Mouse (Mus musculus) heart, postnatal 0 days (tissue): ENCODE results near the gene Tmem198b. TPM values are rescaled to one million over a fixed set of nuclear protein-coding genes. Genes with fewer than 3 reads are reported as not detected.

Experiments
- ATAC-seq: fragments of 200-750 bp; cut with Nextera tagmentation; 2 replicates; pipeline ENCODE4 v1.8.0; 2017; ENCODE audit warnings: low read depth, moderate number of reproducible peaks, moderate library complexity; ENCODE audit not compliant: insufficient read depth
- DNase-seq: peaks from one replicate; pipeline ENCODE4 v3.0.0-alpha.2; 2016; ENCODE audit warnings: low spot score
- H3K27ac ChIP-seq: fragments of 300-500 bp; sonication (generic); 2 replicates; pipeline ENCODE4 v1.5.1; 2014; ENCODE audit warnings: low read depth, mild to moderate bottlenecking
- H3K27me3 ChIP-seq: fragments of 300-500 bp; sonication (generic); 2 replicates; pipeline ENCODE4 v1.6.1; 2014; ENCODE audit warnings: low read length, mixed read lengths; ENCODE audit not compliant: control insufficient read depth, insufficient read depth
- H3K36me3 ChIP-seq: fragments of 300-500 bp; sonication (generic); replicated peaks from 2 replicates; pipeline ENCODE4 v1.6.1; 2014; ENCODE audit warnings: low read length, mixed read lengths; ENCODE audit not compliant: control insufficient read depth, insufficient read depth
- H3K4me1 ChIP-seq: fragments of 300-500 bp; sonication (generic); 2 replicates; pipeline ENCODE4 v1.6.1; 2014; ENCODE audit warnings: antibody characterized with exemption; ENCODE audit not compliant: control insufficient read depth, insufficient read depth
- H3K4me2 ChIP-seq: fragments of 300-500 bp; sonication (generic); 2 replicates; pipeline ENCODE4 v1.6.1; 2014; ENCODE audit warnings: low read depth, mild to moderate bottlenecking, low read length, moderate library complexity
- H3K4me3 ChIP-seq: fragments of 300-500 bp; sonication (generic); 2 replicates; pipeline ENCODE4 v1.5.1; 2014; ENCODE audit warnings: low read depth, low read length
- H3K9ac ChIP-seq: fragments of 300-500 bp; sonication (generic); replicated peaks from 2 replicates; pipeline ENCODE4 v1.6.1; 2014; ENCODE audit warnings: low read depth, low read length, mixed read lengths
- H3K9me3 ChIP-seq: fragments of 300-500 bp; sonication (generic); replicated peaks from 2 replicates; pipeline ENCODE4 v1.6.1; 2016; ENCODE audit warnings: low read length; ENCODE audit not compliant: control insufficient read depth
- CTCF ChIP-seq: IDR thresholded peaks from 2 replicates; pipeline ENCODE4 v1.5.1; 2016; ENCODE audit warnings: antibody characterized with exemption, control low read depth, low read depth
- EP300 ChIP-seq: IDR thresholded peaks from 2 replicates; pipeline ENCODE4 v1.6.1; 2016; ENCODE audit warnings: antibody characterized with exemption, low read depth
- WGBS: fragments of 180-500 bp; shearing (Covaris S2); extraction: QIAGEN DNeasy Blood & Tissue Kit; methylation state at CpG from one replicate; pipeline ENCODE4 v1.1.7; 2014; 5-methylcytosine and 5-hydroxymethylcytosine counted together
- polyA plus RNA-seq: library from polyadenylated mRNA; unstranded; fragments of >200 nt; fragmentation: Nextera tagmentation; extraction: Ambion mirVana; gene quantifications from 2 replicates; pipeline ENCODE4 v1.2.1, GENCODE M21; 2015
- total RNA-seq: library from RNA; depleted of rRNA; stranded (reverse); fragments of >200 nt; gene quantifications from 2 replicates; pipeline ENCODE4 v1.2.3, GENCODE M21; 2014; ENCODE audit warnings: low replicate concordance

Tmem198b gene
- total and polyA plus RNA-seq, 2 experiments from 2014 or later, result 11.6 to 24.4 TPM

DNA sequence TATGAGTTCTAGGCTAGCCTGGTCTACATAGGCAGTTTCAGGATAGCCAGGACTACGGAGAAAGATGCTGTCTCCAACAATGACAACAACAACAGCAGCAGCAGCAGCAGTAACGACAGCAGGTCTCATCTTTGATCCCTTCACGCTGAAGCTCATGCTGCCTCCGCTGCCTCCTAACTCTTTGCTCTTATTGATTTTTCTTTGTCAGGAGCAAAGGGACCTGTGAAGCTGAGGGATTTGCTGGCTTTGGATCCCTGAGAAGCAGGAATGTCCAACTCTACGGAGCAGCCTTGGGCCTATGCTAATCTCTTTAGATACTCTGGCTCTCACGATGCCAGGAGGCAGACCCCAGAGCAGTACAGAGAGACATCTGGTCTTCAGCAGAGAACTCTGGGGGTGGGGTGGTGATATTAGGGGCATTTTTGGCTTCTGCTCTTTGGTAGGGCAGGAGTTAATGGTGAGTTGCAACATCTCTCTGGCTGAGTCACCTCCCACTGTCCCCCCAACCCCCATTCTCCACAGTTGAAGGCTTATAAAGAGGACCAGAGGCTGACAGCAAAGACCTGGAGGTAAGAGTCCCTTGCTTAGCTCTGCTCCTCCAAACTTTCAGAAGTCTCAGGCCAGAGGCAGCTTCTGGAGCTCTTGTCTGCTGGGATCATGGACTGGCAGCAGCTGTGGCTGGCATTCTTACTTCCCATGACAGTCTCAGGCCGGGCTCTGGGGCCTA, 13.6 kb downstream of the Tmem198b start, which contains the start of gene Mmp19:
Gene Mmp19 (plus strand): TSS at position 513 of the 727 bp plus-strand sequence.
- DNase-seq (no peak), ATAC-seq (0 out of 2 replicates have a peak, but pooled peaks have one; percentile 17)
- 64% methylated on average over 7 of the region's 7 CpGs for WGBS
- H3K4me1 ChIP-seq, result no peaks in the 10 kb centered on the region
- 0 out of 2 replicates have a peak within 1 kb of the TSS, but pooled peaks have one; percentile 12 for H3K4me2 ChIP-seq
- H3K36me3 ChIP-seq, result no peaks in the 10 kb centered on the region
- no peaks in the 10 kb centered on the region for H3K27me3 ChIP-seq
- no peak within 1 kb of the TSS; the same call in 1 of the 2 replicates for H3K4me3 ChIP-seq
- H3K9me3 ChIP-seq, result no peaks in the 10 kb centered on the region
- no peak for TF ChIP-seq CTCF
- no peak for TF ChIP-seq EP300
- 0 out of 2 replicates have a peak within 1 kb of the TSS, but pooled peaks have one; percentile 15 for H3K27ac ChIP-seq
- H3K9ac ChIP-seq, result no peak within 1 kb of the TSS

DNA sequence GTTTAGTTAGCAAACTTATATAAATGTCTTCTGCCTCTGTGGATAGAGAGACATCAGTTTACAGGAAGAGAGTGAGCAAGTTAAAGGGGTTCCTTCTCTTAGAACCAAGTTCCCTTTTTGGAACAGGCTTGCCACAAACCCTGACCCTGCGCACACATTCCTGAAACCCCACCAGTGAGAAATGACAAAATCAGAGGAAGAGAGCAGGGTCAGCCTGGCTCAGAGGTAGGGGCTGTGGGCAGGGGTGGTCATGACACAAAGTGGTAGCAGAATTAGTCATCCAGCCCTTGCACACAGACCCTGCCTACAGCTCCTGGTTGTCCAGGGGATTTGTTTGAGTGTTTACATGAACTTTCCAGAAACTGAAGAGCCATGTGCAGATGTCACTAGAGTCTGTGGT, 24.0 kb downstream of the Tmem198b start:
- 86% methylated on average over 1 of the region's 1 CpGs for WGBS
- Histone ChIP-seq H3K9ac (no peak overlapping the region), H3K4me1 (no peaks in the 10 kb centered on the region), H3K36me3 (no peaks in the 10 kb centered on the region), H3K4me3 (no peak overlapping the region), H3K27ac (peak overlapping the region; percentile 88), H3K9me3 (peaks cover 10% of the 10 kb centered on the region; the same call in 1 of the 2 replicates), H3K27me3 (no peaks in the 10 kb centered on the region), H3K4me2 (no peak overlapping the region)
- ATAC-seq (no peak), DNase-seq (no peak)
- no peak for TF ChIP-seq CTCF
- no peak for TF ChIP-seq EP300

DNA sequence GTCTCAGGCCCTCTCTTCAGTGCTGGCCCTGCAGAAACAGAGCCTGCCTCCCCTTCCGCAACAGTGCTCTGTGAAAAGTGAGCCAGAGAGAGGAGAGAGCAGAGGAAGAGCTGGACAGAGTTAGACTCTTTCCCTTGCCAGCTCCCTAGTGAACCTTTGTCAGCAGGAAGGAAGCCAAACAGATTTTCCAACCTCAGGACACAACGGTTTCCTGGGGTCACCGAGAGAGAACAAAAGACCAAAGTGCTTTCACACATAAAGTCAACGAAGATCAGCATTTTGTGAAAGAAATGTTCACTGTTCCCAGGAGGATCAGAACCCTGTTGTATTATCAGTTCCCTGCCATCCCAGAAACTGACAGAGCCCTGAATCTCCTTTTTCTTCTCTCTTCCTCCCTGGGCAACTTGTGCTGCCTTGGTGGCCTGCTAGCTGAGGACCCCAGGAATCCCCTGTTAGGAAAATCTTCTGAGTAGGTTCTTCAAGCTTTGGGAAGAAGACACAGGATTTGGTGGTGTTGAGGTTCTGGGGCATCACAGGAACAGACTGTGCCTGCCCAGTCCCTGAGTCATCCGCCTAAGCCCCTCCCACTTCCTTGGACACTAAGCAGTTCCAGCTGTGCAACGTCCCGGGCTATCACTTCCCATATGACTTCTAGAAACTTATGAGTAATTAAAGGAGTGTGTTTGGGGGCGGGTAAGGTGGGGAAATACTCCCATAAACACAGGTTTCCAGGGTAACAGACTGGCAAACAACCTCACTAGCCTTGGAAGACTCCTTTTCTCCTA, 25.0 kb downstream of the Tmem198b start:
- TF ChIP-seq EP300 (no peak; the same call in none of the 2 replicates), CTCF (no peak)
- H3K4me2 ChIP-seq, result peak overlapping the region; percentile 5; the same call in 1 of the 2 replicates
- 31% methylated on average over 8 of the region's 8 CpGs for WGBS

GRCm38 (mm10) chr10:128778441-128778840, 25.7 kb downstream of the Tmem198b start:
- H3K27ac ChIP-seq, result peak overlapping the region; percentile 88
- H3K9me3 ChIP-seq, result no peaks in the 10 kb centered on the region
- H3K27me3 ChIP-seq, result no peaks in the 10 kb centered on the region
- TF ChIP-seq EP300 (no peak), CTCF (no peak)
- no peaks in the 10 kb centered on the region for H3K36me3 ChIP-seq
- DNase-seq, result no peak
- H3K4me2 ChIP-seq, result no peak overlapping the region
- H3K4me1 ChIP-seq, result no peaks in the 10 kb centered on the region
- WGBS, result 80% methylated on average over 2 of the region's 2 CpGs
- H3K4me3 ChIP-seq, result no peak overlapping the region
- H3K9ac ChIP-seq, result no peak overlapping the region
- no peak for ATAC-seq

More for the DNA sequence above, 25.0 kb downstream of the Tmem198b start:
- Histone ChIP-seq H3K27ac (peak overlapping the region; percentile 88), H3K4me3 (no peak overlapping the region), H3K4me1 (no peaks in the 10 kb centered on the region), H3K9ac (no peak overlapping the region), H3K27me3 (no peaks in the 10 kb centered on the region), H3K36me3 (no peaks in the 10 kb centered on the region), H3K9me3 (peaks cover 5% of the 10 kb centered on the region; the same call in 1 of the 2 replicates)
- DNase-seq (peak; percentile 91), ATAC-seq (peak; percentile 95)

- H3K9me3 ChIP-seq, result no peaks in the 10 kb centered on the region
- no peak overlapping the region for H3K27ac ChIP-seq
- TF ChIP-seq CTCF (peak; percentile 40), EP300 (no peak)
- WGBS, result 14% methylated on average over 5 of the region's 5 CpGs
- no peak overlapping the region for H3K9ac ChIP-seq
- DNase-seq, result no peak
- no peaks in the 10 kb centered on the region for H3K4me1 ChIP-seq
- no peaks in the 10 kb centered on the region for H3K27me3 ChIP-seq
- ATAC-seq, result no peak
- no peak overlapping the region for H3K4me3 ChIP-seq
- no peak overlapping the region for H3K4me2 ChIP-seq
- H3K36me3 ChIP-seq, result no peaks in the 10 kb centered on the region
These were observed 30.5 kb downstream of the Tmem198b start for GRCm38 (mm10) chr10:128773685-128774084.
